Mouse (Mus musculus): ENCODE data around the gene Lrrc4.

- no peak for TF ChIP-seq CTCF (IDR thresholded peaks at IDR 0.05; ENCODE audit: low read depth, low read length)
- no peak for TF ChIP-seq POLR2A (IDR thresholded peaks at IDR 0.05; ENCODE audit: extremely low read depth, insufficient read depth, low read length)
These were observed 215.6 kb downstream of the Lrrc4 start for GRCm38 (mm10) chr6:28615966-28616365.

Data from liver, adult 2 months (tissue).